In the genomic region with DNA sequence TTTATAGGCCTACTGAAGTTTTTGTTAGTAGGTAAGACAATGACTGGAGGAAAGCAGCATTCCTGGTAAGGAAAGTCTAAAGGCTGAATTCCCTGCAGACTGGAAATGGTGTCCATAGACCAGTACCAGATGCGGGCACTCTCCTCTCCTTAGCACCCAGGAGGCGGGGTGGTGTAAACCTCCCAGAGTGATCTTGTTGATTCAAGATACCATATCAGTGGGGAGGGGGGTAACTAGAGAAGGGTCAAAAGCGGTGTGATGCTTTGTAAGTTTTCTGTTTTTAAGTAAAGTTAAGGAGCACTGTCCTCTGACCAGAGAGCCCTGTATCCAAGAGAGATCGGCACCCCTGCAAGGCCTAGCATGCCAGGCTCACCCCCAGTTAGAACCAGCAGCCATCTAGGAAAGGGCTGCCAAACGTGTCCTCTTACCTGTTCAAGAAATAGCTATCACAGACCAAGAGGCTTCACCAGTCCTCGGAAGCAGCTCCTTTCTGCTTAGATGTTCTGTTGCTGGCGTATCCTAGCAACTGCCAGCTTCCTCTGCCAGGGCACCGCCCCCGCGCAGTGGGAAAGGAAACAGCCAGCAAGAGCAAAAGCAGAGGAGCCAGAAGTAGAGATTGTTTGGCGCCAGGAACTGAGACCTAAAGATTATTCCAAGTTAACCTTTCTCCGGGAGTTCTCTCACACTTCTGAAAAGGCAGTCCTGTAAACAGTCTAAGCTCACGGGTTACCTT, we compare ENCODE assay signal across 9 mouse cellular contexts. TPM values are rescaled to one million over a fixed set of nuclear protein-coding genes. Genes with fewer than 3 reads are reported as not detected.
DNase-seq lines count a peak whose midpoint lies in the region; ATAC-seq and TF ChIP-seq lines count a peak whose summit lies in the region.
"Had no signal": no experiment of that assay in that cellular context is flagged by ENCODE, and none has a peak within 500 bp of the region (broad histone marks: within the 10 kb centered on the region; RNA-seq: fewer than 3 reads in every experiment).

A gene (minus strand): TSS at position 516 of the 733 bp plus-strand sequence.

- no peak within 1 kb of the TSS for H3K9ac ChIP-seq in liver, postnatal 0 days (replicated peaks)
- H3K9ac ChIP-seq in neural tube, embryonic 12.5 days, result no peak within 1 kb of the TSS
- H3K9ac ChIP-seq: liver, embryonic 15.5 days had no signal

- WGBS in liver, postnatal 0 days (ENCODE audit: insufficient replicate concordance), result 23% methylated on average over 13 of the region's 13 CpGs
- WGBS in neural tube, embryonic 12.5 days, result 29% methylated on average over 13 of the region's 13 CpGs
- WGBS in thymus, adult 2 months, result 27% methylated on average over 13 of the region's 13 CpGs

- H3K4me2 ChIP-seq in liver, postnatal 0 days (ENCODE audit: low read depth, low read length), result peak within 1 kb of the TSS; percentile 18; the same call in 1 of the 2 replicates
- H3K4me2 ChIP-seq in neural tube, embryonic 12.5 days (replicated peaks), result peak within 1 kb of the TSS; percentile 10; the same call in 1 of the 2 replicates
- H3K4me2 ChIP-seq: liver, embryonic 15.5 days had no signal

- no peaks in the 10 kb centered on the region for H3K27me3 ChIP-seq in liver, postnatal 0 days (ENCODE audit: insufficient read depth, low read length)
- H3K27me3 ChIP-seq in neural tube, embryonic 12.5 days (replicated peaks), result no peaks in the 10 kb centered on the region
- H3K27me3 ChIP-seq in thymus, adult 2 months (ENCODE audit: control insufficient read depth, insufficient read depth, low read length), result no peaks in the 10 kb centered on the region
- H3K27me3 ChIP-seq: liver, embryonic 15.5 days had no signal

- ATAC-seq in liver, postnatal 0 days, result no peak
- peak; percentile 67 for ATAC-seq in neural tube, embryonic 12.5 days (ENCODE audit: low FRiP score, low read depth)

- peak; percentile 41 for DNase-seq in ES-CJ7 (ENCODE audit: low read depth, low spot score)
- peak; percentile 28 for DNase-seq in cerebellum, adult 8-10 months
- peak; percentile 48 for DNase-seq in forelimb bud, embryonic 11.5 days (ENCODE audit: low read depth, low spot score)
- DNase-seq in heart, postnatal 4 days, result peak; percentile 75
- peak; percentile 81 to 90 for DNase-seq in layer of hippocampus, adult 18-20 months (ENCODE audit: low spot score in 2 of 2)
- peak; percentile 42 for DNase-seq in liver, postnatal 0 days
- peak; percentile 39 for DNase-seq in thymus, adult 2 months

- H3K4me1 ChIP-seq in liver, postnatal 0 days (ENCODE audit: insufficient read depth), result no peaks in the 10 kb centered on the region
- H3K4me1 ChIP-seq in neural tube, embryonic 12.5 days, result peaks cover 6% of the 10 kb centered on the region; the same call in 1 of the 2 replicates
- peaks cover 4% of the 10 kb centered on the region; the same call in 1 of the 2 replicates for H3K4me1 ChIP-seq in thymus, adult 2 months (replicated peaks; ENCODE audit: control insufficient read depth, insufficient read depth, low read length)
- H3K4me1 ChIP-seq: liver, embryonic 15.5 days had no signal

- H3K4me3 ChIP-seq in liver, postnatal 0 days (ENCODE audit: low read depth, low read length), result no peak within 1 kb of the TSS
- no peak within 1 kb of the TSS for H3K4me3 ChIP-seq in neural tube, embryonic 12.5 days
- H3K4me3 ChIP-seq in thymus, adult 2 months (ENCODE audit: control insufficient read depth, insufficient read depth, low read length), result no peak within 1 kb of the TSS
- H3K4me3 ChIP-seq: liver, embryonic 15.5 days had no signal

- no peak for TF ChIP-seq POLR2A in thymus, adult 2 months (IDR thresholded peaks at IDR 0.05; ENCODE audit: control insufficient read depth, extremely low read depth, insufficient read depth, low read length, poor library complexity)

- TF ChIP-seq CTCF in liver, postnatal 0 days (IDR thresholded peaks at IDR 0.05; ENCODE audit: low read depth), result no peak
- TF ChIP-seq CTCF in thymus, adult 2 months (IDR thresholded peaks at IDR 0.05; ENCODE audit: borderline replicate concordance, control insufficient read depth, extremely low read depth, insufficient read depth, low read length, poor library complexity), result no peak

- no peak within 1 kb of the TSS for H3K27ac ChIP-seq in liver, postnatal 0 days (ENCODE audit: low read depth)
- no peak within 1 kb of the TSS for H3K27ac ChIP-seq in neural tube, embryonic 12.5 days
- H3K27ac ChIP-seq in thymus, adult 2 months (ENCODE audit: control insufficient read depth, insufficient read depth, low read length), result no peak within 1 kb of the TSS
- H3K27ac ChIP-seq: liver, embryonic 15.5 days had no signal

- no peaks in the 10 kb centered on the region for H3K9me3 ChIP-seq in liver, postnatal 0 days (ENCODE audit: low read length)
- no peaks in the 10 kb centered on the region for H3K9me3 ChIP-seq in neural tube, embryonic 12.5 days
- H3K9me3 ChIP-seq: liver, embryonic 15.5 days had no signal

- H3K36me3 ChIP-seq in liver, postnatal 0 days (replicated peaks; ENCODE audit: insufficient read depth, low read length), result peaks cover 8% of the 10 kb centered on the region; the same call in 1 of the 2 replicates
- H3K36me3 ChIP-seq in neural tube, embryonic 12.5 days, result peaks cover 12% of the 10 kb centered on the region
- H3K36me3 ChIP-seq in thymus, adult 2 months (ENCODE audit: control insufficient read depth, insufficient read depth, low read length), result peaks cover 9% of the 10 kb centered on the region

- TF ChIP-seq EP300 in liver, postnatal 0 days (IDR thresholded peaks at IDR 0.05; ENCODE audit: low read depth), result no peak

RNA-seq across cellular contexts. Expression of the gene that starts here (rescaled TPM):
- total RNA-seq in heart, postnatal 4 days (2021), result under 1 TPM; 0.23 to 0.36 TPM
- total RNA-seq in layer of hippocampus, adult 18-20 months (2021), result 1 to 10 TPM; 2.2 to 2.4 TPM
- 0.05 TPM in 1 of 2 replicates, not detected in the other for polyA plus RNA-seq in liver, postnatal 0 days (2015; fragmentation: Nextera tagmentation; extraction: Ambion mirVana)
- polyA plus RNA-seq in neural tube, embryonic 12.5 days (2016; fragmentation: Nextera tagmentation; extraction: Ambion mirVana), result 0.10 and 0.22 TPM in 2 replicates
- polyA plus RNA-seq in thymus, adult 2 months (2012; rRNA removed), result 0.05 TPM in 1 of 2 replicates, not detected in the other
- polyA plus RNA-seq: liver, embryonic 15.5 days had no signal

Comparison
In these comparisons a context has a peak if more than half of its experiments do, and no peak if none do; other contexts are left out.
1. Peak in DNase-seq in heart, postnatal 4 days; RNA of the gene not detected or under 1 TPM.
2. Peak in DNase-seq and H3K4me2 ChIP-seq in liver, postnatal 0 days; RNA of the gene not detected or under 1 TPM.
3. Peak in ATAC-seq and H3K4me2 ChIP-seq in neural tube, embryonic 12.5 days; RNA of the gene not detected or under 1 TPM.
4. Peak in DNase-seq in thymus, adult 2 months; RNA of the gene not detected or under 1 TPM.
5. DNase-seq: peak in every context shown above with its lines; median percentile 86 in layer of hippocampus, adult 18-20 months; 75 in heart, postnatal 4 days; 48 in forelimb bud, embryonic 11.5 days; 42 in liver, postnatal 0 days; 41 in ES-CJ7; 39 in thymus, adult 2 months; 28 in cerebellum, adult 8-10 months.